Mouse (Mus musculus): ENCODE results near the gene Hist1h2ac. TPM values are rescaled to one million over a fixed set of nuclear protein-coding genes. Genes with fewer than 3 reads are reported as not detected.

The Hist1h2ac gene
- total RNA-seq, 4 experiments from 2014 or later: 1.8 to 3.2 (median 2.3) TPM

Small RNA genes within 50 kb of the gene (microRNA-seq; reads per million reads assigned to microRNA genes)
- 0 reads per million in 2 experiments for gene Gm44350

Other genes starting within 250 kb of the Hist1h2ac start
- not detected for gene Btn1a1, start 218.0 kb downstream of the Hist1h2ac start, total RNA-seq (2022)
- not detected for gene Btn2a2, start 195.1 kb downstream of the Hist1h2ac start, total RNA-seq (2022)
- gene Hist1h4h, start 152.9 kb downstream of the Hist1h2ac start, total RNA-seq (2022): 100 to 1,000 TPM; 381 to 523 (median 406) TPM
- 10 to 100 TPM in 3 of 4 experiments, 1 to 10 TPM in 1; 8.2 to 20.8 (median 16.2) TPM for gene Hist1h2af, start 150.0 kb downstream of the Hist1h2ac start, total RNA-seq (2022)
- 1 to 10 TPM; 3.2 to 5.6 (median 4.7) TPM for gene Hist1h3g, start 148.5 kb downstream of the Hist1h2ac start, total RNA-seq (2022)
- 1 to 10 TPM; 2.2 to 3.4 (median 2.9) TPM for gene Hist1h2bh, start 140.6 kb downstream of the Hist1h2ac start, total RNA-seq (2022)
- gene Hist1h3f, start 139.9 kb downstream of the Hist1h2ac start, total RNA-seq (2022): 10 to 100 TPM; 16.8 to 22.6 (median 20.7) TPM
- 10 to 100 TPM; 54.2 to 65.8 (median 58.8) TPM for gene Hist1h4f, start 132.3 kb downstream of the Hist1h2ac start, total RNA-seq (2022)
- gene Hist1h1d, start 130.7 kb downstream of the Hist1h2ac start, total RNA-seq (2022): 1 to 10 TPM; 2.2 to 3.9 (median 3.1) TPM
- 10 to 100 TPM; 48.1 to 62.5 (median 53.5) TPM for gene Hist1h3e, start 121.6 kb downstream of the Hist1h2ac start, total RNA-seq (2022)
- 1 to 10 TPM; 4.5 to 9.9 (median 6.6) TPM for gene Hist1h2ae, start 112.7 kb downstream of the Hist1h2ac start, total RNA-seq (2022)
- 10 to 100 TPM; 55.2 to 81.2 (median 75.0) TPM for gene Hist1h2bg, start 112.6 kb downstream of the Hist1h2ac start, total RNA-seq (2022)
- 10 to 100 TPM; 18.7 to 29.5 (median 23.2) TPM for gene Hist1h2bf, start 109.8 kb downstream of the Hist1h2ac start, total RNA-seq (2022)
- gene Hist1h2ad, start 109.6 kb downstream of the Hist1h2ac start, total RNA-seq (2022): 1 to 10 TPM; 4.8 to 9.8 (median 5.8) TPM
- gene Hist1h3d, start 108.2 kb downstream of the Hist1h2ac start, total RNA-seq (2022): 1 to 10 TPM; 2.9 to 4.8 (median 3.3) TPM
- gene Hist1h4d, start 102.3 kb downstream of the Hist1h2ac start, total RNA-seq (2022): 100 to 1,000 TPM; 116 to 151 (median 145) TPM
- 10 to 100 TPM; 11.0 to 15.5 (median 13.2) TPM for gene Hist1h2be, start 62.8 kb downstream of the Hist1h2ac start, total RNA-seq (2022)
- 10 to 100 TPM; 61.3 to 77.8 (median 63.8) TPM for gene Hist1h1e, start 61.4 kb downstream of the Hist1h2ac start, total RNA-seq (2022)
- gene Hist1h2bc, start 251 bp upstream of the Hist1h2ac start, total RNA-seq (2022): 100 to 1,000 TPM; 105 to 176 (median 135) TPM
- under 1 TPM in 1 of 4 experiments, not detected in 3; 0.26 TPM for gene Hist1h1t, start 11.9 kb upstream of the Hist1h2ac start, total RNA-seq (2022)
- 10 to 100 TPM; 71.9 to 93.9 (median 88.6) TPM for gene Hist1h4c, start 14.5 kb upstream of the Hist1h2ac start, total RNA-seq (2022)
- gene Hfe, start 26.9 kb upstream of the Hist1h2ac start, total RNA-seq (2022): 10 to 100 TPM; 27.4 to 41.7 (median 33.5) TPM
- 100 to 1,000 TPM; 212 to 290 (median 255) TPM for gene Hist1h1c, start 54.9 kb upstream of the Hist1h2ac start, total RNA-seq (2022)
- 10 to 100 TPM in 1 of 4 experiments, 1 to 10 TPM in 3; 4.3 to 10.9 (median 7.4) TPM for gene Hist1h3c, start 61.7 kb upstream of the Hist1h2ac start, total RNA-seq (2022)
- 10 to 100 TPM; 14.8 to 24.3 (median 20.0) TPM for gene Hist1h2bb, start 62.8 kb upstream of the Hist1h2ac start, total RNA-seq (2022)
- 10 to 100 TPM; 24.0 to 37.5 (median 29.3) TPM for gene Hist1h2ab, start 67.2 kb upstream of the Hist1h2ac start, total RNA-seq (2022)
- gene Hist1h3b, start 68.3 kb upstream of the Hist1h2ac start, total RNA-seq (2022): 10 to 100 TPM; 18.1 to 29.8 (median 26.6) TPM
- 100 to 1,000 TPM in 1 of 4 experiments, 10 to 100 TPM in 3; 69.6 to 104 (median 91.8) TPM for gene Hist1h4b, start 73.1 kb upstream of the Hist1h2ac start, total RNA-seq (2022)
- 10 to 100 TPM; 18.1 to 29.1 (median 26.8) TPM for gene Hist1h4a, start 77.3 kb upstream of the Hist1h2ac start, total RNA-seq (2022)
- gene Hist1h3a, start 78.4 kb upstream of the Hist1h2ac start, total RNA-seq (2022): 10 to 100 TPM; 28.7 to 37.4 (median 36.4) TPM
- 10 to 100 TPM; 16.7 to 20.1 (median 18.6) TPM for gene Hist1h1a, start 79.7 kb upstream of the Hist1h2ac start, total RNA-seq (2022)
- under 1 TPM in 3 of 4 experiments, not detected in 1; 0.24 to 0.48 (median 0.26) TPM for gene Trim38, start 86.0 kb upstream of the Hist1h2ac start, total RNA-seq (2022)
- gene Slc17a2, start 123.0 kb upstream of the Hist1h2ac start, total RNA-seq (2022): under 1 TPM in 1 of 4 experiments, not detected in 3; 0.06 TPM
- gene Slc17a3, start 155.5 kb upstream of the Hist1h2ac start, total RNA-seq (2022): 1 to 10 TPM in 1 of 4 experiments, under 1 TPM in 3; 0.18 to 1.4 (median 0.76) TPM
- gene Slc17a1, start 183.8 kb upstream of the Hist1h2ac start, total RNA-seq (2022): not detected
- under 1 TPM in 3 of 4 experiments, not detected in 1; 0.13 to 0.38 (median 0.15) TPM for gene Slc17a4, start 231.1 kb upstream of the Hist1h2ac start, total RNA-seq (2022)